Mouse (Mus musculus) small intestine, adult 2 months (tissue): ENCODE measurements around the gene Slc1a3. TPM values are rescaled to one million over a fixed set of nuclear protein-coding genes. Genes with fewer than 3 reads are reported as not detected.

ENCODE experiments used
- H3K27ac ChIP-seq: fragments of 200-500 bp; 2 replicates; pipeline ENCODE4 v1.5.1; 2012; ENCODE audit warnings: low read depth, low read length, control low read depth, inconsistent platforms; ENCODE audit not compliant: insufficient read depth
- H3K27me3 ChIP-seq: fragments of 200-500 bp; 2 replicates; pipeline ENCODE4 v1.6.1; 2012; ENCODE audit warnings: mild to moderate bottlenecking, moderate library complexity, low read length, inconsistent platforms; ENCODE audit not compliant: control insufficient read depth, insufficient read depth
- H3K36me3 ChIP-seq: fragments of 200-500 bp; 2 replicates; pipeline ENCODE4 v1.6.1; 2012; ENCODE audit warnings: mild to moderate bottlenecking, low read length, control low read depth, inconsistent platforms; ENCODE audit not compliant: control insufficient read depth, insufficient read depth
- H3K4me1 ChIP-seq: fragments of 200-500 bp; 2 replicates; pipeline ENCODE4 v1.6.1; 2012; ENCODE audit warnings: low read length, inconsistent platforms, mixed read lengths; ENCODE audit not compliant: control insufficient read depth, insufficient read depth, insufficient read length
- H3K4me3 ChIP-seq: fragments of 200-500 bp; 2 replicates; pipeline ENCODE4 v1.5.1; 2012; ENCODE audit warnings: low read depth, mild to moderate bottlenecking, control low read depth, inconsistent platforms, low read length, moderate library complexity
- CTCF ChIP-seq: fragments of 200-500 bp; IDR thresholded peaks from 2 replicates; pipeline ENCODE4 v1.5.1; 2012; ENCODE audit warnings: low read depth, mild to moderate bottlenecking, control low read depth, inconsistent platforms, low read length, moderate library complexity, mixed read lengths; ENCODE audit not compliant: insufficient replicate concordance, insufficient read length; ENCODE audit errors: extremely low read depth
- POLR2A ChIP-seq: fragments of 200-500 bp; IDR thresholded peaks from 2 replicates; pipeline ENCODE4 v1.6.1; 2012; ENCODE audit warnings: low read depth, mild to moderate bottlenecking, control low read depth, inconsistent platforms, low read length, moderate library complexity
- WGBS: fragments of 180-500 bp; shearing (Covaris S2); methylation state at CpG from one replicate; pipeline ENCODE4 v1.1.7; 2018; 5-methylcytosine and 5-hydroxymethylcytosine counted together
- polyA plus RNA-seq: library from polyadenylated mRNA; depleted of rRNA; stranded (reverse); fragments of >200 nt; gene quantifications from 2 replicates; pipeline ENCODE4 v1.2.3, GENCODE M21; 2012

Gene Slc1a3
- polyA plus RNA-seq, 1 experiment = 0.87 TPM

DNA sequence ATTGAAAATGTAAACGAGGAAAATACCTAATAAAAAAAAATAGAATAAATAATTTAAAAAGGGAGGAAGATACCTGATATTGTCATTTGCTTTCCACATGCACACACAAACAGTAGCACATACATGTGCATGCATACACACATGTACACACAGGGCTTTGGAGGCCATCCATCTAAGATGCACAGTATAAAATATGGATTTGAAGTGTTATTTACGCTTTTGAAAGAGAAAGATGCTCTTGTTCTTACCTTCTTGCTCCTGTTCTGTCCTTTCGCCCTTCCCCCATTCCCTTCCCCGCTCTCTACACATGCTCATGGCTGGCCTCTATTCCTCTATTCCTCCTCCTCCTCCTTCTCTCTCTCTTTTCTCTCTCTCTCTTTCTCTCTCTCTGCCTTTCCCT, 34.9 kb downstream of the Slc1a3 start:
- Histone ChIP-seq H3K27me3 (no peaks in the 10 kb centered on the region), H3K27ac (no peak overlapping the region), H3K4me3 (no peak overlapping the region), H3K36me3 (no peaks in the 10 kb centered on the region), H3K4me1 (no peaks in the 10 kb centered on the region)
- 87% methylated on average over 4 of the region's 4 CpGs for WGBS
- TF ChIP-seq CTCF = no peak
- TF ChIP-seq POLR2A = no peak

DNA sequence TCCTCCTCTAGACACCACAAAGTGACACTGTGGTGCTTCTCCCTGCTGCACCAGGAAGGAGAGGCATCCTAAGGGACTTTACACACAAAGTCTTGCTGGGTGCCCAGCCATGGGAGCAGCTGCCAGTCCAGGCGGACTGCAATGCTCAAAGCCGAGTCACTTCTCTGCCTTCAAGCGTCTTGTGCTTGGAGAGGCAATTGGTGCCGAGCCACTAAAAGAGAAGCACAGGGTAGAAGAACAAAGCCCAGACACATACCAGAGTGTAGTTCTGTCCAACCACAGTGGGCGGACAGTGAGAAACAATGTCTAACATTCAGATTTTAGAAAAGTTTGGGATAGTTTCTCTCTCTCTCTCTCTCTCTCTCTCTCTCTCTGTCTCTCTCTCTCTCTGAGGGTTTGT, 38.0 kb downstream of the Slc1a3 start:
- WGBS = 83% methylated on average over 5 of the region's 5 CpGs
- Histone ChIP-seq H3K27ac (no peak overlapping the region), H3K4me3 (no peak overlapping the region), H3K27me3 (no peaks in the 10 kb centered on the region), H3K36me3 (no peaks in the 10 kb centered on the region), H3K4me1 (no peaks in the 10 kb centered on the region)
- no peak for TF ChIP-seq POLR2A
- no peak for TF ChIP-seq CTCF

DNA sequence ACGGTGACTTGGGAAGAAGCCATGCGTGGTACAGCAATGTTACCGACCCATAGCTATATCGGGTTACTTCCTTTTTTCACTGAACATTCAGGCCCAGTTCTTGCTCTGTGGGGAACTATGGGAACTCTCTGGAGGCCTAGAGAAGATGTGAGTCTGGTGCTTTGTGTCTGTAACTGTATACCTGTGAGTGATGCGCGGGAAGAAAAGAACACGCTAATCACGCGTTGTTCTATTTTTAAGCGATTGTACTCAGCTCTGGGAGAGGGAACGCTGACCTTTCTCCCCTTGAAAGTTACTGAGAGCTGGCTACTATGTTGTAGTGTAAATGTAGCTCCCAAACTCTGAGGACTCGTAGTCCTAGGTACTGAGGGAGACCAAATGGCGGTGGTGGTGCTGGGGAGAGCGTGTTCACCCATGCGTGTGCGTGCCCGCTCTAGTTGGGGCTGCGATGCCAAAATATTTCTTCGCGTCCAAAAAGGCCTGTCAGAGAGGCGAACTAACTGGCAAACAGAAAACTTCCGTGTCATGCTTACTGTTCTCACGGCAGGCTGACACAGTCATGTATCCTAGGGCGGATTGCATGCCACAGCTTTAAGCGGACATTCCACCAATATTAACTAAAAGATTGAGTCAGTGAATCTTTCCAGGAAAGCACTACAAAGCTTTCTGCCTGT, 42.6 kb downstream of the Slc1a3 start:
- H3K27me3 ChIP-seq = no peaks in the 10 kb centered on the region
- no peak overlapping the region for H3K4me3 ChIP-seq
- 92% methylated on average over 25 of the region's 25 CpGs for WGBS
- no peaks in the 10 kb centered on the region for H3K4me1 ChIP-seq
- TF ChIP-seq POLR2A (no peak), CTCF (no peak)
- H3K36me3 ChIP-seq = no peaks in the 10 kb centered on the region
- H3K27ac ChIP-seq = no peak overlapping the region

DNA sequence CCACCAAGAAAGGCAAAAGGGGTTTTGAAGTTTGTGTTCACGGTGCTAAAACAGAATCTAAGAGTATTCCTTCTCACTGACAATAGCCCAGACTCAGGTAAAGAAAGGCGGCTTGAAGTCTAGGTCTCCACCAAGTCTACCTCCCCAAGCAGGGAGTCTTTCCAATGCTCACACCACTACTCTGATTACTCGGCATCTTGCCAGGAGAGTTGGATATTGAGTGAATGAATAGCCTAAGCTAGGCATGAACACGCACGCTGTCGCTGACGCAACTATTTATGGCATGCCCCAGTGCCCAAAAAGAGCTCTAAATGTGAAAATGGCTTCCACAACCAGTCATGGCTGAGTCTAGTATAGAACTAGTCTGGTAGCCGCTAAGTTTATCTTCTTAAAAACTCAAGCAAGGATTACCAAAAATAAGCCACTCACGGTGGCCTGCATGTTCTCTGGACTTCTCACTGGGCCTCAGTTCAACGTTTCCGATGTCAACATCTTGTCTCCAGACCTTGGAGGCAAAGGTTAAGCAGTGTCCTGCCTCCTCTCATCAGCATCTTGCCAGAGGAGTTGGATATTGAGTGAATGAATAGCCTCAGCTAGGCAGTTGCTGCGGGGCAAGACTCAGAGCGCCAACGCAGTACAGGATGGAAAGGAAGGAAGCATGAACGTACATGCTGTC, 44.8 kb downstream of the Slc1a3 start:
- H3K4me3 ChIP-seq = no peak overlapping the region
- H3K27ac ChIP-seq = no peak overlapping the region
- H3K27me3 ChIP-seq = no peaks in the 10 kb centered on the region
- WGBS = 92% methylated on average over 15 of the region's 15 CpGs
- H3K4me1 ChIP-seq = no peaks in the 10 kb centered on the region
- TF ChIP-seq CTCF (no peak), POLR2A (no peak)
- no peaks in the 10 kb centered on the region for H3K36me3 ChIP-seq

DNA sequence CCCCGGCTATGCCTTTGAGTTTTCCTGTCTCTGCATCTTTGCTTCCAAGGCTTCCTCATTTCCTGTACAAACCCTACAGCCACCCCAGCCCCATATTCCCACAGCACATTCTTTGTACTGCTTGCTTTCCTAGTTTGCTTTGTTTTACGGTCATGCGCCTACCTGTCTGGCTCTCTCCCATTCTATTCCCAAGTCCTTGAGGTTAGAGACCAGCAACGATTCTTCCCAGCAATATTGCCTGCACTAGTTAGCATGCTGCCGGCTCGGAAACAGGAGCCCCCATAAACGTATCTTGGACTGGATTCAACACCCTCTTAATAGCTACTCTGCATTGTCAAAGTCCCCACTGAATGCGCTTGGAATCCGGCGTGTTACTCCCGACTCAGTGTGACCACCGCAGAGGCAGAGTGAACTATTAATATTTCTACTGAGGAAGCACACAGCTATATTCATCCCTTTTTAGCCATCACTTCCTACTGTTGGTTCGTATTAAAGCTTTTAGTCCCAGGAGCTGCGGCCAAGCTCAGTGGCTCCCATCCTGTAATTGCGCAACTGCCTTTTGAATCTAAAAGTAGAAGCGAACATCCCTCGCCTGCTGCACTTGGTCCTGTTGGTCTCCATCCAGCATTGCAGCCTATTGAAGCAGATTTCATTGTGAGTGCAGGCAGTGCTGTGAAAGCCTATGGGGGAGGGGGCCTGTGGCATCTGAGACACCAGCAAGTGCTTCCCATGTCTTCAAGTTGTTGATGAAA, 47.0 kb downstream of the Slc1a3 start:
- Histone ChIP-seq H3K27ac (no peak overlapping the region), H3K4me1 (no peaks in the 10 kb centered on the region), H3K4me3 (no peak overlapping the region), H3K36me3 (no peaks in the 10 kb centered on the region), H3K27me3 (no peaks in the 10 kb centered on the region)
- TF ChIP-seq POLR2A = no peak
- TF ChIP-seq CTCF = no peak
- WGBS = 68% methylated on average over 17 of the region's 17 CpGs

DNA sequence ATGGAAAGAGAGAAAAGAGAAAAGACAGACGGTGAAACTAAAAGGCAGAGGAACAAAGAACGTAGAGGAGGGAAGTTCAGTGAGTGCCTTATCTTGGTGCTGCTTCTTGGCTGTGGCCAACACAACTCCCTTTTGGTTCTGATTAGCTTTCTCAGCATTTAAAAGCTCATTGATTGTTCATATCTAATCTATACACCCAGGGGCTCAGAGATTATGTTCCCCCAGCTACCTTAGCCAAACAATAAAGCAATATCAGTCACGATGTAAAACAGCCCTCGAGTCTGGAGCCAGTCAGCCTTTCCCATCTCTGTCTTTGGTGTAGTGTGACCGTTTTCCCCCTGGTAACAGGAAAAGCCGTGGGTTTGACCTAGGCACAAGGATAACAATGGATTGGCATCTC, 48.7 kb downstream of the Slc1a3 start:
- Histone ChIP-seq H3K36me3 (no peaks in the 10 kb centered on the region), H3K27me3 (no peaks in the 10 kb centered on the region), H3K4me1 (no peaks in the 10 kb centered on the region), H3K4me3 (no peak overlapping the region), H3K27ac (no peak overlapping the region)
- TF ChIP-seq POLR2A = no peak
- no peak for TF ChIP-seq CTCF
- WGBS = 20% methylated on average over 6 of the region's 6 CpGs

DNA sequence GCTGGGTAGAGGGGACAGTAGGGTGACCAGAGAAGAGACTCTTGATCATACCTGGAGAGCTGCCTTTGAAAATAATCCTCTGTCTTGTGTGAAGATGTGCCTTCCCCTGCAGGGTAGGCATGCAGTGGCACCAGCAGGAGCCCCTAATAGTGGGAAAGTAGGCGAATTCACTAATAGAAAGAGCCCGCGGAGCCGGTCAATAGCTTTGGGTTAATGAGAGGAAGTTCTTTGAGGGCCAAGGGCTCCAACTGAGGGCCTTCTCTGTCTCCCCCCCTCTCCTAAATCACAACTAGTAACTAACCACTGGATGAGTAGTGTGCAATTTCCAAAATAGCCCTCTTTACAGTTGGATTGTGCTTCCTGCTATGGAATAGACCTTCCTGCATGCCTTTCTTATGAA, 50.6 kb downstream of the Slc1a3 start:
- Histone ChIP-seq H3K4me3 (no peak overlapping the region), H3K27me3 (no peaks in the 10 kb centered on the region), H3K27ac (no peak overlapping the region), H3K4me1 (no peaks in the 10 kb centered on the region), H3K36me3 (no peaks in the 10 kb centered on the region)
- TF ChIP-seq POLR2A = no peak
- no peak for TF ChIP-seq CTCF
- WGBS = 95% methylated on average over 4 of the region's 4 CpGs
